Mouse (Mus musculus): ENCODE results near the gene Srebf2. TPM values are rescaled to one million over a fixed set of nuclear protein-coding genes. Genes with fewer than 3 reads are reported as not detected.
"Not testable (repeated sequence)": the region's sequence is repeated elsewhere in the genome, so short reads cannot be mapped to it uniquely, and the experiment has no call there.

Gene Srebf2
- polyA plus RNA-seq (2016; fragmentation: Nextera tagmentation; extraction: Ambion mirVana), result 274 and 276 TPM in 2 replicates

DNA sequence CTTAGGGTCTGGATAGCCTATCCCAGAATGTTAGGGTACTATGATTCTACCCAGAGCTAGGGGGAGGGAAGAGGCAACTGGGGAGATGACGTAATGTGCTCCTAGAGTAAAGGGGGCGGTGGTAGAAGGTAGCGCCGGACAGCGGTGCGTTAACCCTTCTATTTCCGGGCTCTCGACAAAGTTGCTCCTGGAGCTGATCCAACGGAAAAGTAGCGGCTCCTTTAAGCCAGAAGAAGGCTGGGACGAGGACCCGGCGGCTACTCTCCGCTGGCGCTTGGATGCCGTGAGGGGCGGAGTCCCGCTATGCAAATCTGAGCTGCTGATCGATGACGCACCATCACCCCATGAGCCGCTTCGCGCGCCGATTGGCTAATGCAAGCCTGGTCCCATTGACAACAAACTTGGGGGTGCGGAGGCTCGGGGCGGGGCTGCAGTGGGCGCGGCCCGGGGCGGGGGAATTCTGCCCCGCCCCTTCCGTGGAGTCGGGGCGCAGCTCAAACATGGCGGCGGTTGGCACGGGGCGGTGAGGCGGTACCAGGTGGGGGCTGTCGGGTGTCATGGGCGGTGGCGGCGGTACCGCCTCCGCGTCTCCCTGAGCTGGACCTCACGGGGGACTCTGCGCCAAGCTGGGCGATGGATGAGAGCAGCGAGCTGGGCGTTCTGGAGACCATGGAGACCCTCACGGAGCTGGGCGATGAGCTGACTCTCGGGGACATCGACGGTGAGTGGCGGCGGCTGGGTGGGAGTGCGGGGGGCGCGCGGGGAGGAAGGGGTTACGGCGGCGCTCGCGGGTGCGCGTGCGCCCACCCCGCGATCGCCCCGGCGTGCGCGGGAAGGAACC, at the start of gene Srebf2:
Gene Srebf2 (plus strand): TSS at position 412 of the 841 bp plus-strand sequence.
- Histone ChIP-seq H3K4me1 (peaks cover 56% of the 10 kb centered on the region), H3K36me3 (0 out of 2 replicates have a peak, but pooled peaks cover 6% of the 10 kb centered on the region), H3K27ac (replicated peaks) (peak within 1 kb of the TSS; percentile 99), H3K9ac (replicated peaks) (peak within 1 kb of the TSS; percentile 95), H3K9me3 (no peaks in the 10 kb centered on the region), H3K4me3 (peak within 1 kb of the TSS; percentile 96), H3K27me3 (no peaks in the 10 kb centered on the region), H3K4me2 (replicated peaks) (peak within 1 kb of the TSS; percentile 95)
- WGBS, result under 1% methylated on average over 78 of the region's 79 CpGs
- peak; percentile 98 for ATAC-seq (ENCODE audit: low FRiP score, low read depth)

DNA sequence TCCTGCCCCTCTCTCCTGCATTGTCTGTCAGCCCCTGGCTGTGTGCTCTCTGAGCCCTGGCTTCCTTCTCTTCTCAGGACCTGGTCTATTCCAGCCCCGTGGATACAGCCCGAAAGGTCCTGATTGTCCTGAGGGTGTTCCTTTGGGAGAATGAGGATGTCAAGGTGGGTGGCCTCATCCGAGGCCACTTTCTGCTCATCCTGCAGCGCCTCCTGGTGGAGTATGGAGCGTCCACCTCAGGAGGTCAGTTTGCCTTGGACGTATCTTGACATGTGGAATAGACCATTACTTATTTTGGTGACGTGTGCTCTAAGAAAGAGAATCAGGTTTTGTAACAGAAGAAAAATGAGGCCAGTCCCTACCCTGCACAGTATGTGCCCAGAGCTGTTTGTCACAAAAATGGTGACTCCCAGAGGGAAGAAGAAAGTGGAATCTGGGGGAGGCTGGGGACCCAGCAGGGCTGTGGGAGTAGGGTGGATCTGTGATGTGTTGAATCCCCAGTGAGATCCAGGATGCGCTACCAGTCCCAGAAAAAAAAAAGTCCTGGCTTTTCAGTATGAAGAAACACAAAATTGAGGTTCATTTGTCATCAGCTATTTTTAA, 39.9 kb upstream of the Srebf2 start:
- H3K27me3 ChIP-seq, result 0 out of 2 replicates have a peak, but pooled peaks cover 6% of the 10 kb centered on the region
- no peaks in the 10 kb centered on the region for H3K36me3 ChIP-seq
- H3K9ac ChIP-seq (replicated peaks), result no peak overlapping the region
- no peaks in the 10 kb centered on the region for H3K4me1 ChIP-seq
- H3K9me3 ChIP-seq, result no peaks in the 10 kb centered on the region
- no peak for ATAC-seq (ENCODE audit: low FRiP score, low read depth)
- H3K4me3 ChIP-seq, result no peak overlapping the region
- no peak overlapping the region for H3K4me2 ChIP-seq (replicated peaks)
- WGBS, result 22% methylated on average over 8 of the region's 8 CpGs
- no peak overlapping the region for H3K27ac ChIP-seq (replicated peaks)

DNA sequence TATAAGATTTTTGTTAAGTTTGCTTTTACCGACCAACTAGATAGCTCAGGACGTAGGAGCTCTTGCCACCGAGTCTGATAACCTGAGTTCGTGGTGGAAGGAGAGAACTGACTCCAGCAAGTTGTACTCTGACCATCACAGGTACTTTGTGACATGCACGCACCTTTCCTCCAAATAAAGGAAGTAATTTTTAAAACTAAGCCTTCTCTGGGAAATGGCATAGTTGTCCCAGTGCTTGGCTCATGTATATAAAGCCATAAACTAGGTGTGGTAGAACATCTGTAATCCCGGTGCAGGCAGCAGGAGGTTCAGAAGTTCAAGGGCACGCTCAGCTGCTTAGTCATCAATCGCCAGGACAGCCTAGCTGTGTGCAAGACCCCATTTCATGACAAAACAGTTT, 26.4 kb upstream of the Srebf2 start:
- 89% methylated on average over 8 of the region's 8 CpGs for WGBS
- no peak overlapping the region for H3K4me3 ChIP-seq

DNA sequence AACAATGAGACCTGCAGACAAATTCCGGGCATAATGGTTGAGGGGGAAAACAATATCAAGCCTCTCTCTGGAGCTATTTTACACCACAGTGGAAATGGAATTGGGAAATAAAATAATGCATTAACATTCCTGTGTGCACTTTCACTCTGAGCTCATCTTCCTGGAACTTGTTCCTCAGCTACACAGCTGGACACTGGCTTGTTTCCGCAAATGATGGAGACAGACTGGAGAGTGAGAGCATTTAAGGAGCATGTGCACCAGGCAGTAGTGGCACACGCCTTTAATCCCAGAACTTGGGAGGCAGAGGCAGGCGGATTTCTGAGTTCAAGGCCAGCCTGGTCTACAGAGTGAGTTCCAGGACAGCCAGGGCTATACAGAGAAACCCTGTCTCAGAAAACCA, 20.3 kb upstream of the Srebf2 start:
- not testable (repeated sequence) for H3K27me3 ChIP-seq; H3K27ac ChIP-seq (replicated peaks); H3K4me3 ChIP-seq; ATAC-seq (ENCODE audit: low FRiP score, low read depth); H3K36me3 ChIP-seq; H3K9me3 ChIP-seq; H3K9ac ChIP-seq (replicated peaks)
- peak overlapping the region; percentile 93; the same call in 1 of the 2 replicates for H3K4me2 ChIP-seq (replicated peaks)
- 84% methylated on average over 4 of the region's 4 CpGs for WGBS
- H3K4me1 ChIP-seq, result peaks cover 18% of the 10 kb centered on the region

More for the DNA sequence above, 26.4 kb upstream of the Srebf2 start:
- ATAC-seq (ENCODE audit: low FRiP score, low read depth), result no peak
- H3K9me3 ChIP-seq, result no peaks in the 10 kb centered on the region
- no peak overlapping the region for H3K27ac ChIP-seq (replicated peaks)
- no peaks in the 10 kb centered on the region for H3K36me3 ChIP-seq
- no peak overlapping the region for H3K4me2 ChIP-seq (replicated peaks)
- H3K9ac ChIP-seq (replicated peaks), result no peak overlapping the region
- H3K4me1 ChIP-seq, result no peaks in the 10 kb centered on the region
- peaks cover 9% of the 10 kb centered on the region; the same call in 1 of the 2 replicates for H3K27me3 ChIP-seq

DNA sequence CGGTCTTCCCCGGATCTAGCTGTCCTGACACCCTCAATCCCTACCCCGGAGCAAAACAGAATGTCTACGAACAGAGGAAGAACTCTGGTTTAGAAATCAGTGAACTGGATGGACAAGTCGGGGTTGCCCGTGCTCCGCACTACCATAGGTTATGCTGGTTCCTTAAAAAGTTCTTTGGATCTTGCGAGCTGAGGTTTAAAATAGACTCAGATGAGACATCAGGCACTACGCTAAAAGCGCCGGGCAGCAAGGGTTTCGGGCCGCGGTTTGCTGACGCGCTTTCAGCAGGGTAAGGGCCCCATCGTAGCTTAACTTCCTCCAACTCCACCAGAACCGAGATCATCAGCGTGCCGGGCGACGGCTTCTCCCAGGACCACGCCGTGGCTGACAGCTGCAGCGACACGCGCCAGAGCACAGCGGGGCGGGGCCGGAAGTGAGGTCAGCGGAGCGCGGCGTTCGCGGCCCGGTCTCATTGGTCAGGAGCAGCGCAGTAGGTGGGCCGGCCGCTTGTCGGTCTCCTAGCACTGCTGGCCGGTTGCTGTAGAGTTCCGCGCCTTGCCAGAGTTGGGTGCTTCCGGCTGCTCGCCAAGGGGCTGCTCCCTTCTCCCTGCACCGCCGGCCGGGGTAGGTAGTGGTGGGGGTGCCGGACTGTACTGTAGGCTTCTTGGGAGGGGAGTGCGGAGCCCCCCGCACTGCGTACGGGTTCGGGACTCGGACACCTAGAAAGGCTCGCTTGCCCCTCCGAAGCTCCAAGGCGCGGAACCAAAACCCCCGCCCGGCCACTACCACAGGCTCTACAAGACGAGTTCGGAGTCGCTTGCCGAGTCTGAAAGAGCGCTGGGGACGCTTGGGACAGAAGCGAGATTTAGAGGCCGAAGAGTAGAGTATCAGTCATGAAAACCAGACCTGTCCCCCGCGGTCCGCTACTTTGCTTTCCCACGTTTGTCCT, 19.3 kb upstream of the Srebf2 start, which contains the start of gene Ccdc134:
Gene Ccdc134 (plus strand): TSS at position 497 of the 949 bp plus-strand sequence.
- Histone ChIP-seq H3K4me2 (replicated peaks) (peak within 1 kb of the TSS; percentile 93), H3K27ac (replicated peaks) (peak within 1 kb of the TSS; percentile 60), H3K4me3 (peak within 1 kb of the TSS; percentile 61), H3K9me3 (no peaks in the 10 kb centered on the region), H3K36me3 (peaks cover 10% of the 10 kb centered on the region; the same call in 1 of the 2 replicates), H3K9ac (replicated peaks) (peak within 1 kb of the TSS; percentile 66), H3K4me1 (peaks cover 18% of the 10 kb centered on the region), H3K27me3 (peaks cover 9% of the 10 kb centered on the region)
- peak; percentile 99 for ATAC-seq (ENCODE audit: low FRiP score, low read depth)
- WGBS, result 2% methylated on average over 74 of the region's 74 CpGs

DNA sequence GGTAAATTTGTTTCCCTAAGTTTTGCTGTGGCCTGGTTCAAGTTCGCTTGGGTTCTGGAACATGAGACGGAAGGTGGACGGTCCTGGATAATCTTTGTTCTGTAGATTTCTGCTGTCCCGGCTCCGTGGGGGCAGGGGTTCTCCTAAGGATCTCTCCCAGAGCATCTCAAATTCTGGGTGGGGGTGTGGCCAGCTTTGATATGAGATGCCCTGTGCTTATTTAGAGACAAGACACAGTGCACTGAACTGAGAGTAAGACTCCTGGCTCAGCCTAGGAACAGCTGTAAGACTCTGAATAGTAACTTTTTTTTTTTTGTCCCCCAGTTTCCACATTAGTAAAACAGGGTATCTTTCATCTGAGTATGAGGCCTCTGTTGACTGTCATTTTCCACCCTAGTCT, 18.6 kb upstream of the Srebf2 start:
- peak overlapping the region; percentile 61 for H3K4me3 ChIP-seq
- no peak overlapping the region for H3K27ac ChIP-seq (replicated peaks)
- WGBS, result 3% methylated on average over 5 of the region's 5 CpGs
- H3K36me3 ChIP-seq, result peaks cover 10% of the 10 kb centered on the region; the same call in 1 of the 2 replicates
- peaks cover 9% of the 10 kb centered on the region for H3K27me3 ChIP-seq
- peak overlapping the region; percentile 66 for H3K9ac ChIP-seq (replicated peaks)
- H3K4me2 ChIP-seq (replicated peaks), result peak overlapping the region; percentile 93
- H3K4me1 ChIP-seq, result peaks cover 18% of the 10 kb centered on the region
- H3K9me3 ChIP-seq, result no peaks in the 10 kb centered on the region
- ATAC-seq (ENCODE audit: low FRiP score, low read depth), result no peak

DNA sequence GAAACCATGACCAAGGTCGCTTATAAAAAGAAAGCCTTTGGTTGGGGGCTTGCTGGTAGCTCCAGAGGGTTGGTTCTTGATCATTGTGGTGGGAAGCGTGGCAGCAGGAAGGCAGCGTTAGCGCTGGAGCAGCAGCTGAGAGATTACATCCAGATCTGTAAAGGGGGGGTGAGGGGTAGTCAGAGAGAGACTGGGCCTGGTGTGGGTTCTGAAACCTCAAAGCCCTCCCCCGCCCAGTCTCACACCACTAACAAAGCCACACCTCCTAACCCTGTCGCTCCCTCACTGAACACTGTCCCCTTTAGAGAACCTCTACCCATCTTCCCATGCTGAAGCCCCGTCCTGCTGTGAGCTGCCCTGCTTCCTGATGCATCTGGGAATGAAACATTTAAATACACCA, 16.4 kb upstream of the Srebf2 start:
- Histone ChIP-seq H3K27me3 (peaks cover 4% of the 10 kb centered on the region), H3K9ac (replicated peaks) (no peak overlapping the region), H3K9me3 (no peaks in the 10 kb centered on the region), H3K4me3 (no peak overlapping the region), H3K27ac (replicated peaks) (no peak overlapping the region), H3K4me1 (peaks cover 18% of the 10 kb centered on the region), H3K4me2 (replicated peaks) (no peak overlapping the region), H3K36me3 (peaks cover 13% of the 10 kb centered on the region)
- WGBS, result 75% methylated on average over 7 of the region's 7 CpGs
- no peak for ATAC-seq (ENCODE audit: low FRiP score, low read depth)

DNA sequence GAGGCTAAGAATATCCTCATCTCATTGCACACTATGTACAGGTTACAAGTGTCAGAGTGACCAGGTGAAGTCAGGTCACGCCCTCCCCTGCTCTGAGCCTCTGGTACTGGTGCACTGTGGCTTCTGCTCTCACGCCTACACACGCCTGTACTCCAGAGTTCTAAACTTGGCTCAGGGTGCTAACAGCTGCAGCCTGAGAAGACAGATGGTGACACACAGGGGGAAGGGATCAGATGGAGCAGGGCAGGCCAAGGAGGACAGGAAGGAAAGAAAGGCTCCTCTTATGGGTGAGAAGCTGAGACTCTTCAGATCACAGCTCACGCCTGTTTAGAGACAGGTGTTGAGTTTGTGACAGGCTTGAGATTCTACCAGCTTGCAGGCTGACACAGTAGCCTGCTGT, 11.6 kb upstream of the Srebf2 start:
- Histone ChIP-seq H3K9me3 (no peaks in the 10 kb centered on the region), H3K27ac (replicated peaks) (no peak overlapping the region), H3K4me3 (no peak overlapping the region), H3K36me3 (peaks cover 13% of the 10 kb centered on the region), H3K4me2 (replicated peaks) (no peak overlapping the region), H3K9ac (replicated peaks) (no peak overlapping the region), H3K27me3 (no peaks in the 10 kb centered on the region), H3K4me1 (no peaks in the 10 kb centered on the region)
- no peak for ATAC-seq (ENCODE audit: low FRiP score, low read depth)
- 89% methylated on average over 4 of the region's 4 CpGs for WGBS

DNA sequence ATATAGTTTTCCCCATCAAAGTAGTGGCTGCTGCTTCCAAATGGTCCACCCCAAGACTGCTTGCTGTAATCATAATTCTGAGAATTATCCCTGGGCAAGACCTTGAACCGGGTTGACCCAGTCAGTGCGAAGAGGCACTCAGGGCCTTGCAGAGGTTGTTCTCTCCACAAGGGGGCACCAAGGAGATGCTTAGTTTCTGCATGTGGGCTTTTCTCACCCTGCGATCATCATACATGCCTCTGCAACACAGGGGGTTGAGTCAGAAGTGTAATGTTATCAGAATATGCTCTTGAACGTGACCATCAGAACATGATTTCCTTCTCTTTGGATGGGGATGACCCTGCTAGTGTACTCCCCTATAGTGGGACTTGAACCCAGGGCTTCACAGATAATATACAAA, 8.4 kb upstream of the Srebf2 start:
- Histone ChIP-seq H3K9ac (replicated peaks) (no peak overlapping the region), H3K4me2 (replicated peaks) (no peak overlapping the region), H3K4me3 (no peak overlapping the region), H3K27ac (replicated peaks) (no peak overlapping the region), H3K9me3 (no peaks in the 10 kb centered on the region), H3K27me3 (no peaks in the 10 kb centered on the region), H3K4me1 (0 out of 2 replicates have a peak, but pooled peaks cover 1% of the 10 kb centered on the region), H3K36me3 (peaks cover 9% of the 10 kb centered on the region)
- 57% methylated on average over 4 of the region's 4 CpGs for WGBS
- ATAC-seq (ENCODE audit: low FRiP score, low read depth), result no peak

DNA sequence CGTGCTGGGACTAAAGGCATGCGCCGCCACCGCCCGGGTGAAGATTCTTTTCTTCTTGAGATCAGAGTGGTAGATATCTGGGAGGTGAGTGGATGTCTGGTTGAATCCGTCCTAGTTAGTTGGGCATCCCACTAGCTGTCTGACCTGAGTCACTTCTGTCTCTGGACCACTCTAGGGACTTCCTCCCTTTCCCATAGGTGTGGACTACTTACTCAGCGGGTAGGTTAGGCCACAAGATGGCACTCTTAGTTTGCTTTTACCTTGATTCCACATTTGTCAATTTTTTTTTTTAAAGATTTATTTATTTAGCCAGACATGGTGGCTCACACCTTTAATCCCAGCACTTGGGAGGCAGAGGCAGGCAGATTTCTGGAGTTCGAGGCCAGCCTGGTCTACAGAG, 7.8 kb upstream of the Srebf2 start:
- H3K4me3 ChIP-seq, result no peak overlapping the region
- H3K9me3 ChIP-seq, result no peaks in the 10 kb centered on the region
- no peak overlapping the region for H3K27ac ChIP-seq (replicated peaks)
- ATAC-seq (ENCODE audit: low FRiP score, low read depth), result no peak
- H3K36me3 ChIP-seq, result peaks cover 6% of the 10 kb centered on the region
- H3K9ac ChIP-seq (replicated peaks), result no peak overlapping the region
- 93% methylated on average over 8 of the region's 8 CpGs for WGBS
- H3K4me1 ChIP-seq, result peaks cover 7% of the 10 kb centered on the region
- H3K27me3 ChIP-seq, result no peaks in the 10 kb centered on the region
- no peak overlapping the region for H3K4me2 ChIP-seq (replicated peaks)

DNA sequence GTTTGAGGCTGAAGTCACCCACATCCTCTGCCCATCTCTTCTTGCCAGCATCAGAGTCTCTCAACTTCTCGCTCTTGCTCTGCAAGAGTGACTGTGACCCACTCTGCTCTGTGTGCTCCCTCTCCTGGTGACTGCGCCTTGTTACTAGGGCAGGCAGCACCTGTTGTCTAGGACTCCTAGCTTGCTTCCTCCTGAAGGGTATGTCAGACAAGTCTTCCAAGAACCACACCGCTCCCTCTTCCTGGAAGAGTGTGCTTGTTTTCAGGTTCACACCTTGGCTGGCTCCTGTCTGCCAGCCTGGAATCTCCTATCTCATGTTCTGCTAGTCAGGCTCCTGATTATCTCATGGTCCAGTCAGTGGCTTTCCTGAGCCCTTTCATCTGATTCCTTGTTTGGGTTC, 6.6 kb upstream of the Srebf2 start:
- H3K4me3 ChIP-seq, result no peak overlapping the region

More for the DNA sequence above, 6.6 kb upstream of the Srebf2 start:
- Histone ChIP-seq H3K27ac (replicated peaks) (no peak overlapping the region), H3K27me3 (no peaks in the 10 kb centered on the region), H3K4me1 (peaks cover 18% of the 10 kb centered on the region), H3K36me3 (peaks cover 6% of the 10 kb centered on the region), H3K4me2 (replicated peaks) (no peak overlapping the region), H3K9ac (replicated peaks) (no peak overlapping the region), H3K9me3 (no peaks in the 10 kb centered on the region)
- ATAC-seq (ENCODE audit: low FRiP score, low read depth), result no peak
- WGBS, result 90% methylated on average over 3 of the region's 3 CpGs

Measured in midbrain, embryonic 12.5 days (tissue).